Mouse (Mus musculus) spleen, adult 18-20 months (tissue): ENCODE measurements around the gene Alpl.

Experiments used
- DNase-seq, 2 experiments: peaks; one replicate each; pipeline ENCODE4 v3.0.0; 2022; ENCODE audit warnings: mixed read lengths in 2 of 2

Gene Alpl

DNA sequence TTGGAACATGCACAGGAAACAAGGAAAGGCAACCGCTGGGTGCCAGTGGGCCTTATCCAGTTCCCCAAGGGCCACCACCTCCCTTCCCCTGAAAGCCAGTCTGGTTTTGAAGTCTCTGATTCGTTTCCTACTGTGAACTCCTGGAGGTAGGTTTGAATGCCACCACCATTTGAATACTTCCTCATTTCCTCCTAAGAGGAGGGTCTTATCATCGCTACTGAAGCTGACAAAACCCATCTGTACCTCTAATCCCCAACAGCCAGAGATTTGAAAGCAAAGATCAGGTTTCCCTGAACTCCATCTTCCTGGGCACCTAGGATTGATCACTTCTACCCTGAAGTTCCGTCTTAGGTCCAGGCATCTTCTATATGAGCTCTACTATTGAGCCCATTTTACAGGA is 854 bp upstream of the Alpl start:
- DNase-seq = no peak

DNA sequence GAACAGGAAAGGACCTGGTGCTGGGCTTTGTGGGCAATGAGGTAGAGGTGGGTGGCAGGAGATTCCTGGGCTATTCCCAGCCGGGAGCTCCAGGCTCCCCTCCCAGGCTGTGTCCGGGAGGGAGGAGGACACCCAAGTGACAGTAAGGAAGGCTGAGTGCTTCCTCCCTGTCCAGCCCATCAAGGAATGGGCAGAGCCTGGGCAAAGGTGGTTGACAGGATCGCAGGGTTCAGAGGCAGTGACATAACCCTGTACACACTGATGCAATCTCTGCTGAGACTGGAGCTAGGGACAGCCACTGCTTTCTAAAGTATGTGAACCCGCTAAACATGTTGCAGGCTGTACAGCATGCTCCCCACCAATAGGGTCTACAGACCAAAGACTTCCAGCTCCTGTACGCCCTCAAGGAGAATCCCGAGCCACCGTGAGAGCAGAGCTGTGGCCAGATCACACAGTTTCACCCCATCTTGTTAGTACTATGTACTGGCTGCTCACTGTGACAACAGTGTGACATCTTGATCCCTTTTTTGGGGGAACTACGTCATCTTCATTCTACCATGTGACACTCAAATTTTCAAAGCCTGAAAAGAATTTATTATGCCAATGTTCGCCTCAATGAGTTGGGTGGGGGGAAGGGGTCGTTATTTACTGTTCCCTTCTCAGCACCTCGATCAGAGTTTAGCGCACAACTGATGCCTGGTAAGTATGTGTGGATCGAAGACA is 1.8 kb downstream of the Alpl start:
- DNase-seq = no peak

DNA sequence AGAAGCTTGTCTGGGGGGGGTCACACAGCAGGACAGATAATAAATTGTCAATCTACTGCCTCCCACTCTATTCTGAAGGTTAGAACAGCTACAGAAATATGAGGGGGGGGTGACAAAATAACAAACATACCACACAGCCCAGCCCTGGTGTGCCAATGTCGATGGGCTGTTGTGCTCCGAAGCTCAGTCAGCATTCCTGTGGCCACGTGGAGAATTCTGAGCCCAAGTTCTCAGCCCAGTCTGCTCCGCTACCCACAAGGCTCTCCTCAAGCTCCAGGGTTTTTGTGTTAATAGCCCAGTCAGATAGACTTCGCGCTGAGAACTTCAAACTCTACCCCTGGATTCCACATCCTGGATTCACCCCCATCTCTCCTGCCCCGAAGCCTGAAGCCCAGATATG is 2.6 kb downstream of the Alpl start:
- no peak for DNase-seq

DNA sequence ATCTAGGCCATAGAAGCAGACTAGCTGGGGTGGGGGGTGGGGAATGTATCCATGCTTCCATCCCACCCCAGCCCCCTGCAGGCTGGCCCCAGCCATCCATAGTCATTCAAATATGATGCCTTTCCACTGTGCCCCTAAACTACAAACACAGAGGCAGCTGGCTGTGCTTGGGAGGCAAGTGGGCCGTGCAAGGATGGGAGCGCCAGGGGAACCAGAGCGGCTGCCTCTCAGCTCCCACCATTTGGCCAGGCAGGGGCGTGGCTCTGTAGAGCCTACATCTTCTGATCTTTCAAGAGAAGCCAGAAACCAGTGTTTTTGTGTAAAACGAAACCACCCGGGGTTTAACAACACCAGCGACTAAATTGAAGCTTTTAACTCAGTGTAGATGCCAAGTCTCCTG is 4.7 kb downstream of the Alpl start:
- DNase-seq = no peak

DNA sequence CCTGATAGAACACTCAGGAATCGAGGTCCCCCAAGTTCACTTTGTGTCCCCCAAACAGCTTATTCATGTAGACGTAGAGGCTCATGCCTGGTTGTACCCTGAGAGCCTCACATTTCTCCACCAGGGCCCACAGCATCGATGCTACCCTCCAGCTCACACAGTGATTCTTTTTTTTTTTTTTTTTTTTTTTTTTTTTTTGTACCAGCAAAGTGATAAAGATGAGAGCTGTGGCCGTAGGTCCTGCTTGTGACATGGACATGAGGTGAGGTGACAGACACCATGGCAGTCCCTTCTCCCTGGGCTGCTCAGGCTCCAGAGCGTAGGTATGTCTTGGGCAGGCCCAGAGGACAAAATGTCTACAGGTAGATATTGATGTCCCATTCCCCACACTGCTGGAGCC is 5.2 kb downstream of the Alpl start:
- DNase-seq = no peak

DNA sequence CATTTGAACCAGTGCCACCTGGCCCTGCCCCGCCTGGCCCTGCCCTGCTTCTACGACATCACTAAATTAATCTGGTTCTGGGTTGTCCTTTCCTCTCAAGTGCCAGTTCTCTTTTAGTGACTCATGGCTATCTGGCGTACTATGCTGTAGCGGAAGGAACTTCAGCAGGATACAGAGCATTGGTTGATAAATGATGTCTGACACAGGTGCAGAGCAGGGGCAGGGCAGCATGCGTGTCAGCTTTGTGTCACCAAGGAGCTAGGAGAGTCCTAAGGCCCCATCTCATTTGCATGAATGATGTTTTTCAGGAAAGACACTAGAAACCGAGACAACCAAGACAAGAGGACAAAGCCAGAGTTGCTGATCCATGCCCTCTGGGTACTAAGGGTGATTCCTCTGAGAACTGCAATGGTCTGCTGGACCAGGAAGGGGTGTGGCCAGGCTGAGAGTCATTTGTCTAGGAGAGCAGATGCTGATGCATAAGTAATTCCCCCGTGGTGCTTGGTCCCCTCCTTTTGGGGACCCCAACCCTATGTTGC is 7.6 kb downstream of the Alpl start:
- DNase-seq = peak; percentile 36

DNA sequence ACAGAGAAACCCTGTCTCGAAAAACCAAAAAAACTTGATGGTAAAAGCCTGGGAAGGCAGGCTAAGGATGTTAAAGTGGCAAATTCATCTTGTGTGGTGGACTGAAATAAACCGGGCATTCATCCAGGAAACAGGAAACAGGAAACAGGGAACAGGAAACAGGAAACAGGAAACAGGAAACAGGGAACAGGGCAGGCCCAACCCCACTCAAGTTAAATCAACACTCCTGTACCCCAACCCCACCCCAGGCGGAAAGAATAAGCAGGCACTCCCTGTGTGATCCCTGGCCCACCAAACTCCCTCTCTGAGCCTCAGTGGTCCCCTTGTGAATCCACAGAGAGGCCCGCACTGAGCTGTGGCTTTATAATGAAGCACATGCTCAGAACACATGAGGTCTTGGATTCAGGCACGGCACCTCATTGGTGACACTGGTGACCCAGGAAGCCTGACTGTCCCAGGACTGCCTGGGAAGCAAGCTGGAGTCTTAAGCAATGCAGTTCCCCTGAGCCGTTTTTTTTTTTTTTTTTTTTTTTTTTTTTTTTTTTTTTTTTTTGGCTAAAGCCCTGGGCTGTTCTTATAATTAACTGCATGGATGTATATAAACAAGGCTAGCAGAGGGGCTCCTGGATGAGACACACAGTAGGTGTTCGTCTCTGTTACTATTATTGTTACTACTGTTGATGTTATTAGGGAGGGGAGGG is 8.4 kb downstream of the Alpl start:
- no peak for DNase-seq

DNA sequence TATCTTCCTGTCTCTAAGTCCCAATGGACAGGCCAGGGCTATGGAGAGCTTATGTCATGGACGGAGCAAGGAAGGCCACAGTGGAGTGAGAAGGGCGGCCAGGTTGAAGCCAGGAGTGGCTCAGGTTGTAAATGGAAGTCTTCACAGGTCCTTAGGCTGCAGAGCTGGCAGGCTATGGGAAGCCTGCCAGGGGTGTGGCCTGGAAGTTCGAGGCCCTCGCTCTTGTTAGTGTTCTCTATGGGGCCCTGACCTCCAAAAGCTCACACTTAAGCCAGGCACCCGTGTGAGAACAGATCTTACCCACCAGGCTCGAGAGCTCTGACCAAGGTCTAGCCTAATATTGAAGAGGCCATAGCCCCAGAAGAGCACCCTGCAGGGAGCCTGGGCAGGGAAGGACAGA is 9.7 kb downstream of the Alpl start:
- DNase-seq = no peak

DNA sequence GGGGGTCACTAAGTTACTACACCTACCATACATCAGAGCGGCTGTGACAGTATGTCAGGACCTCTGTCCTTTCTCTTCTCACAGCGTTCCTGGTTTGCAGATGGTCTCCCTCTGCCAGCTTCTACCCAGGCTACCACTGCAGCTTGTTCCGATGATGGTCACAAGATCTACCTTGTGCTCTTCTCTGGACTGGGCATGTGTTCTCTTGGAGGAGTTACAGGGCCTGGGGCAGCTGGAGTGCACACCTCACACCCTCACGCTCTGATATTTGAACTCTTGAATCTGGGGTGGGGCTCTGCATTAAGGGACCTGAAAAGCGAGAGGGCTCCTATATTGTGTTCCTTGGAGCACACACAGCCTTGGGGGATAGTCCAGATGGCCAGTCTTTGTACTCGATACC is 10.9 kb downstream of the Alpl start:
- DNase-seq = no peak

DNA sequence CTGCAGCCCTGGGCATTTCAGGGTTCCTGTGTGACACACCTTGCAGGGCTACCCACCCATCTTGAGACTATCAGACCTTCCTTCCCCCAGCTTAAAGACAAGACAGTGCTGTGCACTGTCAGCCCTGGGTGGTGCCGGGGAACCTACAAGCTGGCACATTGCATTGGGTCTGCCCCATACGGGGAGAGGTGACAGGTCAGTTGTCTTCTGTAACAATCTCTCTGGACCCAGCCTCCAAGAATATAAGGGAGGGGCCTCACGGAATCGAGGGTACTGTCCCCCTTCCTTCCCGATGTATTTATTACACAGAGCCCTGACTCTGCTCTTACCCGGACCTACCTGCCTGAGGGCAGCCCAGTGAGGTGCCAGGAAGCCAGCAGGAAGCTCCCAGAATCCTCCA is 11.4 kb downstream of the Alpl start:
- no peak for DNase-seq

DNA sequence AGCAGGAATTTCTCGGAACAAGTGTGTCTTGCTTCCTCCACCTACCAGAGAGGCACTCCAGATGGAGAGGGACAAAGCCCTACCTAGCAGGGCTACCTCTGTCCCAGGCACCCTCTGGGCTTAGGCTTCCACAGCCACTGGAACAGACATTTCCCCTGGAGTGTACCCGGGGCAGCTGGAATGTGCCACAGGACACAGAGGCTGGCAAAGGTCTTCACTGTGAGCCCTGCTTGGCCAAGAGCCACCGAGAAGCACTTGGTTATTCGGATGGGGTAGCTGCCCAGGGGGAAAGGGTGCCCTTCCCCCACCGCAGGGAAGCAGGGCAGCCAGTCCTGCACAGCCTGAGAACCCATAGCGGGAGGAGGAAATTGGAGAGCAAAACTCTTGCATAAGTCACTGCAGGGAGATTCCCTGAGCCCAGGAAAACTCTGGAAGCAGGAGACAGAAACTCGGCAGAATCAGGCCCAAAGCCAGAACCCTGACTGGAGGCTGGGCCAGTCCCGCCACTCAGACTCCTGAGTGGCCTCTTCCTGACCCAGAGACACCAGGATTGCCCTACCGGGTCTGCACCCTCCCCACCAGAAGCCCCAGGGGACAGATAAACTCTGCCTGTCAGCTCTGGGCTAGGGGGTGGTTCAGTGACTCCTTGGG is 12.5 kb downstream of the Alpl start:
- DNase-seq = no peak

DNA sequence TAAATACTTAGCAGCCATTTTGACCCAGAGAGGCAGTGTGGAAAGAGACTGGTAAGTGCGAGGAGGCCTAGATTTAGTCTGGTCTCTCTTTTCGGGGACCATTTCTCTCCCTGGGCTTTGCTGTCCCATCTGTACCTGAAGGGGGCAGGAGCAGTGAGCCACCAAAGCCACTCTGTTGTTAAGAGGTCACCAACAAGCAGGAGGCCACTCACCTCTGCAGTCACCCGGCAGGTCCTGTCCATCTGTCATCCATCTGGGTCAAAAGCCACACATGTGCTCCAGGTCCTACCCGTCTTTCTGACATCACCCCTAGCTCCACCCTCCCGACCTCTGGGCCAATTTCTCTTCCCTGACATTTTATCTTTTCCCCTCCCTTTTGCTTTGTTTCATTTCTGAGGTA is 14.2 kb downstream of the Alpl start:
- no peak for DNase-seq

DNA sequence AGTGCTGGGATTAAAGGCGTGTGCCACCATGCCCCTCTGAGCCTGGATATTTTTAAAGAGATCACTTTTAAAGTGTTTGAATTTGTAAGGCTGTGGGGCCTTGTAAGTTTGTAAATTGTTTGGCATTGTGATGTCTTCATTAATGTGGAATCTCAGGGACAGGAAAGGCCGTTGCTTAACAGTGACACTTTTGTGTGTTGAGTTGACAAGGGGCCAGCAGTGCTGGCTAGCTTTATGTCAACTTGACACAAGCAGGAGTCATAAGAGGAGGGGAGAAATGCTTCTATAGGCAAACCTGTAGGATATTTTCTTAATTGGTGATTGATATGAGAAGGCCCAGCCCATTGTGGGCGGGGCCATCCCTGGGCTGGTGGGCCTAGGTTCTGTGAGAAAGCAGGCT is 15.2 kb downstream of the Alpl start:
- DNase-seq = no peak

DNA sequence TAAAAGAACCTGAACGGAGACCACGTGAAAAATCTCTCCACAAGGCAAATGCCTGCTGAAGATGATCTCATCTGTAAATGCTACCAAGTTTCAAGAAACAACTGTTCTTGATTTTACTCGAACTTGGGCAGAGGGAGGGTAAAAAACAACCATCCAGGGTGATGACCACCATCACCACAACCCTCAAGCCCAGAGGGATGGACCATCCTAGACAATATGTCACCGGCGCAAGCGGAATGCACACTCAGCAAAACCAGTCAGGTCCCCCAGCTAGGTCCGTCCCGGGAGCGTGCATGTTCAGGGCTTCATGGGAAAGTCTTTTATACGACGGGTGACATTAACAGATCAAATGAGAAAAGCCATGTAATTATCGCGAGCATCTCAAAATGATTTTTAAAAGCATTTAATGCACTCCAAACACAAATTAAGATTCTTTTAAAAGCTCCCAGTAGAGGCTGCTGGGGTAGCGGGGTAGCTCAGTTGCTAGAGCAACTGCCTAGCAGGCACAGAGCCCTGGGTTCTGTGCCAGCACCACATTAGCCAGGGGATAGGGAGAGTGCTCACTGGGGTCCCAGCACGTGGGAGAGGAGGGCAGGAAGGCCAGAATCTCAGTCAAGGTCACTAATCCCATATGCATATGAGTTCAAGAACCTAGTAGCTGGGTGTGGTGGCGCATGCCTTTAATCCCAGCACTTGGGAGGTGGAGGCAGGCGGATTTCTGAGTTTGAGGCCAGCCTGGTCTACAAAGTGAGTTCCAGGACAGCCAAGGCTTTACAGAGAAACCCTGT is 17.6 kb downstream of the Alpl start:
- DNase-seq = no peak

DNA sequence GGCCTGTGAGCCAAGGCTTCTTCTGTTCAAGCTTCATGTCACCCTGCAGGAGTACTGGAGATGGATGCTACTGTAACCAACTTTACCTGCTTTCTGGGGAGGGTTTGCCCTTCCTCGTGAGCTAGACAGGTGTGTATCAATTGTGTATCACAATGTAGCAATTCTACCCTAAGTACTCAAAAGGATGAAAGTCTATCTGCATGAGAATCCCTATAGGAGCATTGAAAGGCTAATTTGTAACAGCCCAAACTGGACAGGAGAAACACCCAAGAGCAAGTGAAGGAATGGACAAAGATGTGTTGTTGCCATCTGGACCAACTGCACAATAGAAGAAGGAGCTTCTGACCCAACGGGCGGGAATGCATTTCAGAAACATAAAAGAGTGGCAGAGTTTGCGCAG is 18.3 kb downstream of the Alpl start:
- DNase-seq = no peak

DNA sequence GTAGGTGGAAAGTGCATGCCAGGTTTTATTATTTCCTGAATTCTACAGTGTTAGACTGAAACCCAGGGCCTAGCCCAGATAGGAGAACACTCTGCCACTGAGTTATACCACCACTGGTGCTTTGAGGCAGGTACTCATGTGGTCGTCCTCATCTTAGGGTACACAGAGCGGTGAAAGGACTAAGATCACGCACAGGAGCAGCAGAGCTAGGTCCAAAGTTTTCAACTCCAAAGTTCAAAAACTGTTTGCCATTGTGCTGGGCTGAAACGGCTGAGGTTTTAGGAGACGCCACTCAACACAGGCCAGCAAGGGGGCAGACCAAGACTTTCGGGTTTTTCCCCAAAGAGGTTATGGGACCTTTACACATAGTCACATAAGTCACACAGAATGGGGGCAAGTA is 21.7 kb downstream of the Alpl start:
- no peak for DNase-seq

DNA sequence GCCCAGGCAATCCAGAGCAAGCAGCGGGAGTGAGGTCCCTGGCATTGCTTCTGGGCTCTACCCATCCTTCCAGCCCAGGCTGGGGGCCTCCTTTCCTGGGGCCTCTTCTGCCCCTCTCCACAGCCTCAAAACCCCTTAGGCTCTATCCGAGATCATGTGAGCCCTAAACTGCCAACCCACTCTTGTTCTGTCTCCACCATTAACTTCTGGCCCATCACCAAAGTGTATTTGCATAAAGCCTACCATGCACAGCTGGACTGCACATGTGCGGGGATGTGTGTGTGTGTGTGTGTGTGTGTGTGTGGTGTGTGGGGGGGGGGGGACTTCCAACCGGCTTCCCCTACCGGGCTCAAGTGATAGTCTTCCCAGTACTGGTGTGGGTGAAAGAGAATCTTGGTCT is 22.2 kb downstream of the Alpl start:
- no peak for DNase-seq

DNA sequence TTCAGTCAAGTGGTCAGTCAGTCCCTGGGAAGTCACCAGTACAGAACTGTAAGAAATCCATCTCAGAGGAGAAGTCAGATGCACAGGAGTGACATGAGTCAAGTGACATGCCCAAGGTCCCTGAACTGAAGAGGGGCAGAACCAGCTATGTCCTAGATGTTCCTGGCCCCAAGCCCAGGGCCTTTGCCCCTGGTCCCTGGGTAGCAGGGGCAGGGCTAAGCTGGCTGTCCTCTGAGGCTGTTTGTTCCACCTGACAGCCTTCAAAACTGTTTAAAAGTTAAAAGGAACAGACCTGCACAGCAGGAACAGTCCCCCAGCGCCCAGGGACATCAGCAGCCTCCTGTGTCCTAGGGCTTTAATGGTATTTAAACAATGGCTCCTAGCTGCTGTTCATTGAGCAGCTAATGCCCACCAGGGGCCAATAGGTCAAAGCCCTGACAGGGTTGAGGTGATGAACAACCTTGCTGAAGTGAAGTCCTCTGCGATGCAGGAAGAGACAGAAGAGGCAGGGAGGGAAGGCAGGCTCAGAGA is 22.8 kb downstream of the Alpl start:
- no peak for DNase-seq

DNA sequence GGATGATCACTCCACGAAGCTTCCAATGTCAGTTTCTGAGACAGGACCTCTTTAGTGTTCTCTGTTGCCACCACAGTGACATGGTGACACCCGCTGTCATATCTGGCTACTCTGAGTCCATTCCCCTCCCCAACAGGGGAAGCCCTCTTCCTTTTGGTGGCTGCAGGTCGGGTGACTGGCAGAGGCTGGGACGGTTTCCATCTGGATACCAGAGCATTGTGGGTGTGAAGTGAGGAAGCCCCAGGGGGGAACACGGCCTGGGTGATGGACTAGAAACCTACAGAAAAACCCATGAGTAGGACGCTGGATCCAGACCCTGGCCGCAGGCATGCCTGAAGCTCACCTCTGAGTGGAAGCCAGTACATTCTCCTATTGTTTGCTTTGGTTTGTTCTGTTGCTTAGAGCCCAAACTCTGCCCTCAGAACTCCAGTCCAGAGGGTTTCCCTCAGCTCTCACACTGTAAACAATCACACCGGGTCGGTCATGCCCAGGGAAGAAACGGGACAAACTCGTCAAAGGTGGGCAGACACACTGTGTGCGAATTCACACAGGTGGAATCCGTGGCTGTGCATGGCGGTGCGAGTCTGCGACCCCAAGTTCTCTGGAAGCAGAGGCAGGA is 23.6 kb downstream of the Alpl start:
- DNase-seq = no peak

DNA sequence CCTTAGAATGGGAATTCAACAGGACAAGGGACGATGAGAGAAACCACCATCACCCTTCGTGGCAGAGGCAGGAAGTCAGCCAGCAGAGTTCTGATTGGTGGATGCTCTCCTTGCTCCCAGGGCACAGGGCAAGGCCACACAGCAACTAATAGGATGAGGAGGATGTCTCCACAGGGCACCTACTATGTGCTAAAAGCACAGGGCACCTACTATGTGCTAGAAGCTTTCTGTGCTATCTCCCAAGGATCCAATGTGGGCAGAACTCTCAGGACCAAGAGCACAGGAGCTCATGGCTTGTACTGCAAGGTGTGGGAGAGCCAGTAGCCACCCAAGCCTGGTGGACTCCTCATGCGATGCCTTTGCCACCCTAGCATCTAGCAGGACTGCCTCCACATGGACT is 24.4 kb downstream of the Alpl start:
- no peak for DNase-seq

DNA sequence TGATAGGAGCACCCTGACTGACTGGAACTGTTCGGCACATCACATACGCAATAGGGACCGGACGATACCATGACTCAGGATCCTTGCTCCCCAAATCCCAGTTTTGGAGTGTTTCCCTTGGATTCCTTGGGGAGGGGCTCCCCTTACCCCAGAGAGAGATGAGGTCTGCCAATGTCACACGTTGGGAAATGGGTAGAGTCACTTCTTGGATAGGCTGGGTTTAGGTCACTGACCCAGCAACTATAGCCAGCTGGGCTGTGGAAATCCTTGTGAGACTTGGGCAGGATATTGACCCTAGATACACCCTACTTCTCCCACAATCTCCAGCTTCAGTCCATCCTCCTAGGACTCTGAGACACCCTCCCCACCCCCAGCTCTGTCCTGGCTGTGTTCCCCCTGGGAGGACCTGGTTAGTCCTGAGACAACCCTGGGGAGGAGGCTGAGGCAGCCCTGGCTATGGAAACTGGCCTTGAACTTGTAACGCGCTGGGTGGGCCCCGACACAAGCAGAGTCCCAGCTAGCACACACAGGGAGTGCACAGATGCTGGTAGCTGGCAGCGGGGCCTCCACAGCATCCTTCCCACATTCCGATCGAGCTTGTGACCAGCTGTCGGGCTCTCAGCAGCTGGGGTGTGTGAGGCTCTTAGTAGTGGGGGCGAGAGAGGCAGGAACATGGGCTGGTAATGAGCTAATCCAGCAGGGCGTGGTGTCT is 25.1 kb downstream of the Alpl start:
- DNase-seq = no peak

DNA sequence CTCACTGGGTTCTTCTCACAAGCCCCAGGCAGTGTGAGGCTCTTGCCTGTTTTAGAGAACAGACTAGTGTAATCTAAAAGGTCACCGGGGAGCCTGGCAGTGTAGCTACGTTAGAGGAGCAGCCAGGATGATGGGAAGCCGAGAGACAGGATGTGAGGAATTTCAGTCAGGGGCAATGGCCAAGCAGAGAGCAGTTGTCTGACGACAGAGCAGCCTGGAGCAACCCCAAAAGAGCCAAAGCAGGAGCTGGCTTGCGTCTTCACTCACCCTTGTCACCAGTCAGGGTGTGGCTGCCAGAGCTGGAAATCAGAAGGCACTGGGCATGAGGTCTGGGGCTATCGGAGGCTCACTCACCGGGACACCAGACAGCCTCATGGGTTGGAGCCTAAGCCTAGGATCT is 26.5 kb downstream of the Alpl start:
- DNase-seq = no peak
